Mouse (Mus musculus): ENCODE data around the gene Col25a1. TPM values are rescaled to one million over a fixed set of nuclear protein-coding genes. Genes with fewer than 3 reads are reported as not detected.

Gene Col25a1
- polyA plus RNA-seq (2012; fragmentation: generic; extraction: Trizol) = 0.05 TPM
- long read RNA-seq, experiment 1 = 0 reads
- long read RNA-seq, experiment 2 = 0 reads

DNA sequence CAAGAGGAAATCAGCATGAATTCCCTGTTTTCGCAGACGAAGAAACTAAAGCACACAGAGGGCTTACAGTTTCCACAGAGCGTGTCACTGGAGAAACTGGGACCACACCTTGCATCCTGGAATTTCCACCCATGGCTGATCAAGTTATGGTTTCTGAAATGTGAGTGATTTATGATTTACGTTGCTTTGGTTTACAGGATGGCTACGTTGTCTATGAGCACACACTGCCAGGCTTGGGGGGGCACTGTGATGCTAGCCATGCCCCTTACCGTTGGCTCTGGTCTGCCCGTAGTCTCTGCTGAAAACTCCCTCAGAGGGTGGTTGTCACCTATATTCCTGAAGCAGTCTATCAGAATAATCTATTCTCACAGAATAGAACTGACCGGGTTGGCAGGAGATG, at the start of gene Col25a1:
Gene Col25a1, plus strand, starts transcription at position 301 of the 400 bp plus-strand sequence.
- Histone ChIP-seq H3K79me2 (ENCODE audit: control insufficient read depth, insufficient read depth) (no peaks in the 10 kb centered on the region), H3K36me3 (ENCODE audit: control insufficient read depth, insufficient read depth) (no peaks in the 10 kb centered on the region), H3K79me3 (ENCODE audit: low read depth) (no peaks in the 10 kb centered on the region), H3K27me3 (ENCODE audit: control insufficient read depth, insufficient read depth, insufficient read length) (no peaks in the 10 kb centered on the region), H3ac (ENCODE audit: control insufficient read depth, insufficient read length, low read depth) (no peak within 1 kb of the TSS), H3K4me3 (ENCODE audit: insufficient read depth, poor library complexity, severe bottlenecking) (no peak within 1 kb of the TSS)
- TF ChIP-seq CTCF (IDR thresholded peaks at IDR 0.05; ENCODE audit: control insufficient read depth, insufficient read depth, insufficient read length) = no peak
- TF ChIP-seq USF1 (IDR thresholded peaks at IDR 0.05; ENCODE audit: low read depth) = no peak
- no peak for TF ChIP-seq MAX (IDR thresholded peaks at IDR 0.05)
- no peak for TF ChIP-seq FOSL1 (IDR thresholded peaks at IDR 0.05; ENCODE audit: insufficient read depth, low read length, poor library complexity, severe bottlenecking)
- no peak for TF ChIP-seq MYOD1 (IDR thresholded peaks at IDR 0.05; ENCODE audit: control insufficient read depth, insufficient read length, low read depth)
- no peak for TF ChIP-seq MYOG (IDR thresholded peaks at IDR 0.05; ENCODE audit: control insufficient read depth, extremely low read depth, insufficient read length)
- no peak for TF ChIP-seq CEBPB (IDR thresholded peaks at IDR 0.05; ENCODE audit: low read depth)

DNA sequence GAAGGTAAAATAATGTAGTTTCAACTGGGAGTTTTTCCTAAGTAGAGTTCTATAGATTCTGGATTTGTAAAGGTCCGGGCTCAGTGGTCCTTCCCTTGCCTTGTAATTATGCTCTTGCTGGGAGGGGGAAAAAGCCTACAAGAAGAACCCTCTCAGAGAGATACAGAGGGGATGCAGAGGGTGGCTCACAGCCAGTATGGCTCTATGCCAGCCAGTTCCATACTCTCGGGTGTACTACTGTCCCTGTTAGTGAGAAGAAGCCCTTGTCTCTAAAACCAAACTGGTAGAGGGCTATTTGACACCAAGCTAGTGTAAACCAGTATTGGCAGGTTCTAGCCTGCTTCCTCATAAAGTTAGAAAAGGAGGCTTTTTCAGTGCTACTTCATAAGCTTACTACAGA, 48.0 kb upstream of the Col25a1 start:
- TF ChIP-seq MYOD1 (IDR thresholded peaks at IDR 0.05; ENCODE audit: control insufficient read depth, insufficient read length, low read depth) (no peak), FOSL1 (IDR thresholded peaks at IDR 0.05; ENCODE audit: insufficient read depth, low read length, poor library complexity, severe bottlenecking) (no peak), CTCF (IDR thresholded peaks at IDR 0.05; ENCODE audit: control insufficient read depth, insufficient read depth, insufficient read length) (no peak), MAX (IDR thresholded peaks at IDR 0.05) (no peak), MYOG (IDR thresholded peaks at IDR 0.05; ENCODE audit: control insufficient read depth, extremely low read depth, insufficient read length) (no peak), CEBPB (IDR thresholded peaks at IDR 0.05; ENCODE audit: low read depth) (no peak), USF1 (IDR thresholded peaks at IDR 0.05; ENCODE audit: low read depth) (no peak)
- H3K4me3 ChIP-seq (ENCODE audit: insufficient read depth, poor library complexity, severe bottlenecking) = no peak overlapping the region
- no peaks in the 10 kb centered on the region for H3K36me3 ChIP-seq (ENCODE audit: control insufficient read depth, insufficient read depth)
- H3K79me3 ChIP-seq (ENCODE audit: low read depth) = no peaks in the 10 kb centered on the region
- H3K27me3 ChIP-seq (ENCODE audit: control insufficient read depth, insufficient read depth, insufficient read length) = no peaks in the 10 kb centered on the region
- H3ac ChIP-seq (ENCODE audit: control insufficient read depth, insufficient read length, low read depth) = no peak overlapping the region
- H3K79me2 ChIP-seq (ENCODE audit: control insufficient read depth, insufficient read depth) = no peaks in the 10 kb centered on the region

DNA sequence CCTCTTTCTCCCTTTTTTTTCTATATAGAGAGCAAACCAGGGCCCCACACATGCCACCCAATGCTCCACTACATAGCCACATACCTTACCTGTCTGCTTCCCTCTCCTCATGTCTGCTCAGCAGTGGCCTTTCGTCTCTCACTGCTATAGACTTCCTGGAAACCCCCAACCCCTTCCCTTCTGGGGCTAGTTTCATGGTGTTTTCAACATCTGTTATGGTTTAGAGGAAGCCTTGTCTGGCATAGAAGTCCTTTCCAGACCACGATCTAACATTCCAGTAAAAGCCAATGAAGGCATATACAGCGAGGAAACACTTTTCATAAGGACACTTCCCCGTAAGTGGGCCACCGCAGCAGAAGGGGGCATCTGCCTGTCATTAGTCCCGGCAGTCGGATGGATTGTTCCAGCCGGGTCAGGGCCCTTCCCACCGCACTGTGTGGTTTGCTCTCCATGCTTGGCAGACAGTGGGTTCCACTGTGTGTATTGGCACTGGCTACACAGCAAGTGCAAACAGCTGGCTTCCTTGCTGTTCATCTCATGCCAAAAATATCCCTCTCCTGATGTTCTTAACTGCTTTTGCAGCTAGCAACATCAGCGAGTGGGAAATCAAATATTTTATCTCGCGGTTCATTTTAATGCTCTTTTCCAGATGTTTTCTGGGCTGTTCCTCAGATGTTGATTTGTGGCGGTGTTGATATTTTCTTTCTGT, 44.8 kb upstream of the Col25a1 start:
- no peaks in the 10 kb centered on the region for H3K79me2 ChIP-seq (ENCODE audit: control insufficient read depth, insufficient read depth)
- H3K36me3 ChIP-seq (ENCODE audit: control insufficient read depth, insufficient read depth) = no peaks in the 10 kb centered on the region
- no peaks in the 10 kb centered on the region for H3K79me3 ChIP-seq (ENCODE audit: low read depth)
- H3K4me3 ChIP-seq (ENCODE audit: insufficient read depth, poor library complexity, severe bottlenecking) = no peak overlapping the region
- H3ac ChIP-seq (ENCODE audit: control insufficient read depth, insufficient read length, low read depth) = no peak overlapping the region
- TF ChIP-seq USF1 (IDR thresholded peaks at IDR 0.05; ENCODE audit: low read depth) (no peak), MAX (IDR thresholded peaks at IDR 0.05) (no peak), MYOG (IDR thresholded peaks at IDR 0.05; ENCODE audit: control insufficient read depth, extremely low read depth, insufficient read length) (no peak), FOSL1 (IDR thresholded peaks at IDR 0.05; ENCODE audit: insufficient read depth, low read length, poor library complexity, severe bottlenecking) (no peak), CTCF (IDR thresholded peaks at IDR 0.05; ENCODE audit: control insufficient read depth, insufficient read depth, insufficient read length) (no peak), CEBPB (IDR thresholded peaks at IDR 0.05; ENCODE audit: low read depth) (no peak), MYOD1 (IDR thresholded peaks at IDR 0.05; ENCODE audit: control insufficient read depth, insufficient read length, low read depth) (no peak)
- no peaks in the 10 kb centered on the region for H3K27me3 ChIP-seq (ENCODE audit: control insufficient read depth, insufficient read depth, insufficient read length)

DNA sequence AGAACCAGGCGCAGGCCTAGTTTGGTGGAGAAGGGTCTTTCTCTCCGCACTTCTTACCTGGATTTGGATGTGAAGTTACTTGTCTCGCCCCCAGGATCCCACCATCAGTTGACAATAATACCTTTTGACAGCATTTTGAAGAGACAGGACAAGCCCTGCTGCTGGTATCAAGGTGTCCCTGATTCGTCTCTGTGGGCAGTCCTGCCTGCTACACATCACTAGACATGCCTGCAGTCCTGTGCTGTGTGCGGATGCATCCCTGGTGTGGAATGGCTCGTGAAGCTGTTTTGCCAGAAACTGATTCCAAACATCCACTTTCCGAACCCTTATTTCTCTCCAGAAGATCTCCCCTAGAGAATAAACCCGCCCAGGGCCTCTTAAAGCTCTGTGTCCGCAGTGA, 43.8 kb upstream of the Col25a1 start:
- Histone ChIP-seq H3K79me2 (ENCODE audit: control insufficient read depth, insufficient read depth) (no peaks in the 10 kb centered on the region), H3ac (ENCODE audit: control insufficient read depth, insufficient read length, low read depth) (no peak overlapping the region), H3K79me3 (ENCODE audit: low read depth) (no peaks in the 10 kb centered on the region), H3K27me3 (ENCODE audit: control insufficient read depth, insufficient read depth, insufficient read length) (no peaks in the 10 kb centered on the region), H3K4me3 (ENCODE audit: insufficient read depth, poor library complexity, severe bottlenecking) (no peak overlapping the region), H3K36me3 (ENCODE audit: control insufficient read depth, insufficient read depth) (no peaks in the 10 kb centered on the region)
- TF ChIP-seq MYOG (IDR thresholded peaks at IDR 0.05; ENCODE audit: control insufficient read depth, extremely low read depth, insufficient read length) = no peak

DNA sequence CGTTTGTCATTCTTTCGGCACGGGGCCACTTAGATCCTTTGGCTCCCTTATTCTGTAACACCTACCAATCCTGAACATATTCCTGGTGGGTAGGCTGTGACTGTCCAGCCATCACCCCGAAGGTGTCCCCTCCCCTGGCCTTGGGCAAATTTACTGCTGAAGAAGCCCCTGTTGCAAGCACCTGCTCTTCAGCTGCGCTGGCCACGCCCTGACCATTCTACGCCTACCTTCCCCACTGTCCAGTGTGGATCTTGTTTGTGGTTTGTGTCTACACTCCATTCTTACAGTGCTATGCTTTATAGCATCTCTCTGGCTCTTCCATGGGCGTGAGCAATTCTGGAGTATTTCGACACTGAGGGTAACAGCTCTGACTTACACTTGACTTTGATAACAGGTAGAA, 42.6 kb upstream of the Col25a1 start:
- no peaks in the 10 kb centered on the region for H3K79me2 ChIP-seq (ENCODE audit: control insufficient read depth, insufficient read depth)
- H3K27me3 ChIP-seq (ENCODE audit: control insufficient read depth, insufficient read depth, insufficient read length) = no peaks in the 10 kb centered on the region
- TF ChIP-seq CEBPB (IDR thresholded peaks at IDR 0.05; ENCODE audit: low read depth) (no peak), MYOD1 (IDR thresholded peaks at IDR 0.05; ENCODE audit: control insufficient read depth, insufficient read length, low read depth) (no peak), MAX (IDR thresholded peaks at IDR 0.05) (no peak), MYOG (IDR thresholded peaks at IDR 0.05; ENCODE audit: control insufficient read depth, extremely low read depth, insufficient read length) (no peak), USF1 (IDR thresholded peaks at IDR 0.05; ENCODE audit: low read depth) (no peak), FOSL1 (IDR thresholded peaks at IDR 0.05; ENCODE audit: insufficient read depth, low read length, poor library complexity, severe bottlenecking) (no peak), CTCF (IDR thresholded peaks at IDR 0.05; ENCODE audit: control insufficient read depth, insufficient read depth, insufficient read length) (no peak)
- H3K36me3 ChIP-seq (ENCODE audit: control insufficient read depth, insufficient read depth) = no peaks in the 10 kb centered on the region
- no peak overlapping the region for H3K4me3 ChIP-seq (ENCODE audit: insufficient read depth, poor library complexity, severe bottlenecking)
- H3K79me3 ChIP-seq (ENCODE audit: low read depth) = no peaks in the 10 kb centered on the region
- no peak overlapping the region for H3ac ChIP-seq (ENCODE audit: control insufficient read depth, insufficient read length, low read depth)

DNA sequence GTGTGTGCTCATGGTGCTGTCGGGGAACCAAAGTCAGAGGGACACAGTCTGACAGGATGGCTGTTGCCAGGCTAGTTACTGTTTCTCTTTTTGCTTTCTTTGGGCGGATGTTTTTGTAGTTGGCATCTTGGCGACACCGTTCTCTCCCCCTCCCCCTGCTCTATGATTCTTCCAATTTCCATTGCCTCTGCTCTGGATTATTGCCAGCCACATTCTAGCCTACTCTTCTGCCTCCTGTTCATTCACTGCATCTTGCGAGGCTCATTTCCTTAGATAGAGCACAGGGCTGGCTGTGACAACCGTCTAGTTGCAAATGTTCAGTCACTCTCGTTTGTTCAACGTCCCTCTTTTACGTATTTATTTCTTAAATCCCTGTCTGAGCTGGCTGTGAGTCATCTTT, 40.8 kb upstream of the Col25a1 start:
- Histone ChIP-seq H3ac (ENCODE audit: control insufficient read depth, insufficient read length, low read depth) (no peak overlapping the region), H3K79me2 (ENCODE audit: control insufficient read depth, insufficient read depth) (no peaks in the 10 kb centered on the region), H3K4me3 (ENCODE audit: insufficient read depth, poor library complexity, severe bottlenecking) (no peak overlapping the region), H3K79me3 (ENCODE audit: low read depth) (no peaks in the 10 kb centered on the region), H3K27me3 (ENCODE audit: control insufficient read depth, insufficient read depth, insufficient read length) (no peaks in the 10 kb centered on the region), H3K36me3 (ENCODE audit: control insufficient read depth, insufficient read depth) (no peaks in the 10 kb centered on the region)
- no peak for TF ChIP-seq MAX (IDR thresholded peaks at IDR 0.05)
- no peak for TF ChIP-seq MYOG (IDR thresholded peaks at IDR 0.05; ENCODE audit: control insufficient read depth, extremely low read depth, insufficient read length)
- no peak for TF ChIP-seq CEBPB (IDR thresholded peaks at IDR 0.05; ENCODE audit: low read depth)
- TF ChIP-seq FOSL1 (IDR thresholded peaks at IDR 0.05; ENCODE audit: insufficient read depth, low read length, poor library complexity, severe bottlenecking) = no peak
- TF ChIP-seq USF1 (IDR thresholded peaks at IDR 0.05; ENCODE audit: low read depth) = no peak

Data from C2C12 (cell line).